Mouse (Mus musculus) erythroblast, embryonic 14.5 days (primary cell): ENCODE measurements around the gene Unc50.

Experiments used
- GATA1 ChIP-seq: IDR thresholded peaks from 2 replicates; pipeline ENCODE4 v1.6.1; 2012; ENCODE audit warnings: low read length, inconsistent platforms, mixed read lengths
- TAL1 ChIP-seq: IDR thresholded peaks from 3 replicates; pipeline ENCODE4 v1.6.1; 2012; ENCODE audit warnings: low read length, inconsistent platforms, mixed read lengths

DNA sequence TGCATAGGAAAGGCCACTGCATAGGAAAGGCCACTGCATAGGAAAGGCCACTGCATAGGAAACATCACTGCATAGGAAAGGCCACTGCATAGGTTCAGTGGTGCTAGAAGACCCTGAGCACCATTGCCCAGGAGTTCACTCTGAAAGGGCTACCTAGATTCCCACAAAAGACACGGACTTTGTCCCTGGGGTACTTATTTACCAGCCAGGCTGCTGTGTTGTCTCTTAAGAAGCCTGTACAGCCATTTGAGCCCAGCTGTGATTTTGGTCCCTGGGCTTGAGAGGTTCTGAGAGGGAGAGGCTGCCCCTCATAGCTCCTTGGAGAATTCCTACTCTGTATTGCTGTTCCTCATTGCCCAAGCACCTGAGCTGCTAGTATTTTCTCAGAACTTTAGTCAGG lies 33.5 kb upstream of the Unc50 start:
- no peak for TF ChIP-seq GATA1
- no peak for TF ChIP-seq TAL1
